ENCODE assay signal across 9 mouse cellular contexts in the genomic region with DNA sequence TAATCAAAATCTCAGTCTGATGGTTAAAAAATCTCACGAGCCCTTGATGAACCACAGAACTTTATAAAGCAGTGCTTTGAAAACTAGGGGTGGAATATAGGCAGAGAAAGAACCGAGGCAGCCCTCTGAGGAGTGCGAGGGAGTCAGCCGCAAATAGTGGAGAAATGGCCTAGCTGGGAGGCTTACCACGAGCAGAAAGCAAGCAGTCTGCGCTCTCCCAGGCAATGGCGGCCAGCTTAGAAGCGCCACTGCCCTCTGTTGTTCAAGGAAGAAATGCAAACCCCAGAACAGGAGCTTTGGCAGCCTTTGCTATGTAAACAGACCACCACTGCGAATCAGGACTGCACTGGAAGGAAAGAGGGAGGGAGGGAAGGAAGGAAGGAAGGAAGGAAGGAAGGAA.
DNase-seq lines count a peak whose midpoint lies in the region; ATAC-seq and TF ChIP-seq lines count a peak whose summit lies in the region.
"Had no signal": no experiment of that assay in that cellular context is flagged by ENCODE, and none has a peak within 500 bp of the region (broad histone marks: within the 10 kb centered on the region; RNA-seq: fewer than 3 reads in every experiment).

No protein-coding gene starts in this region.

- H3K79me2 ChIP-seq in C2C12 (ENCODE audit: control insufficient read depth, insufficient read depth) = no peaks in the 10 kb centered on the region

- H3K4me1 ChIP-seq in forebrain, embryonic 15.5 days = peaks cover 8% of the 10 kb centered on the region; the same call in 1 of the 2 replicates
- no peaks in the 10 kb centered on the region for H3K4me1 ChIP-seq in thymus, adult 2 months (replicated peaks; ENCODE audit: control insufficient read depth, insufficient read depth, low read length)
- H3K4me1 ChIP-seq: limb, embryonic 13.5 days had no signal

- no peak for TF ChIP-seq POLR2A in thymus, adult 2 months (IDR thresholded peaks at IDR 0.05; ENCODE audit: control insufficient read depth, extremely low read depth, insufficient read depth, low read length, poor library complexity)

- peak; percentile 61 for DNase-seq in adrenal gland, postnatal 25 days
- peak; percentile 69 for DNase-seq in heart, postnatal 4 days
- DNase-seq in layer of hippocampus, adult 8-10 months (ENCODE audit: low spot score in 2 of 2) = peak; percentile 9 to 31
- DNase-seq in lung, postnatal 25 days (ENCODE audit: low spot score) = peak; percentile 17
- DNase-seq in right cerebral cortex, postnatal 25 days = peak; percentile 62
- no peak for DNase-seq in thymus, adult 2 months

- no peaks in the 10 kb centered on the region for H3K27me3 ChIP-seq in C2C12 (ENCODE audit: control insufficient read depth, insufficient read depth, insufficient read length)
- peaks cover 37% of the 10 kb centered on the region; the same call in 1 of the 2 replicates for H3K27me3 ChIP-seq in forebrain, embryonic 15.5 days
- H3K27me3 ChIP-seq in thymus, adult 2 months (ENCODE audit: control insufficient read depth, insufficient read depth, low read length) = no peaks in the 10 kb centered on the region

- H3K4me3 ChIP-seq in C2C12 (ENCODE audit: insufficient read depth, poor library complexity, severe bottlenecking) = no peak overlapping the region
- H3K4me3 ChIP-seq in forebrain, embryonic 15.5 days = no peak overlapping the region
- no peak overlapping the region for H3K4me3 ChIP-seq in thymus, adult 2 months (ENCODE audit: control insufficient read depth, insufficient read depth, low read length)
- H3K4me3 ChIP-seq: limb, embryonic 13.5 days had no signal

- 10% methylated on average over 9 of the region's 9 CpGs for WGBS in forebrain, embryonic 15.5 days
- 64% methylated on average over 9 of the region's 9 CpGs for WGBS in thymus, adult 2 months

- no peak overlapping the region for H3ac ChIP-seq in C2C12 (ENCODE audit: control insufficient read depth, insufficient read length, low read depth)

- H3K9me3 ChIP-seq in forebrain, embryonic 15.5 days = no peaks in the 10 kb centered on the region
- H3K9me3 ChIP-seq: limb, embryonic 13.5 days had no signal

- peak; percentile 17 for TF ChIP-seq CTCF in C2C12 (IDR thresholded peaks at IDR 0.05; ENCODE audit: control insufficient read depth, insufficient read depth, insufficient read length)
- no peak for TF ChIP-seq CTCF in thymus, adult 2 months (IDR thresholded peaks at IDR 0.05; ENCODE audit: borderline replicate concordance, control insufficient read depth, extremely low read depth, insufficient read depth, low read length, poor library complexity)

- no peaks in the 10 kb centered on the region for H3K79me3 ChIP-seq in C2C12 (ENCODE audit: low read depth)

- peak; percentile 75 for ATAC-seq in forebrain, embryonic 15.5 days (replicated peaks)

- H3K9ac ChIP-seq in forebrain, embryonic 15.5 days (replicated peaks) = no peak overlapping the region
- H3K9ac ChIP-seq: limb, embryonic 13.5 days had no signal

- no peak overlapping the region for H3K4me2 ChIP-seq in forebrain, embryonic 15.5 days (replicated peaks)
- H3K4me2 ChIP-seq: limb, embryonic 13.5 days had no signal

- H3K36me3 ChIP-seq in C2C12 (ENCODE audit: control insufficient read depth, insufficient read depth) = no peaks in the 10 kb centered on the region
- no peaks in the 10 kb centered on the region for H3K36me3 ChIP-seq in forebrain, embryonic 15.5 days
- H3K36me3 ChIP-seq in thymus, adult 2 months (ENCODE audit: control insufficient read depth, insufficient read depth, low read length) = no peaks in the 10 kb centered on the region
- H3K36me3 ChIP-seq: limb, embryonic 13.5 days had no signal

- no peak overlapping the region for H3K27ac ChIP-seq in forebrain, embryonic 15.5 days (replicated peaks)
- H3K27ac ChIP-seq in thymus, adult 2 months (ENCODE audit: control insufficient read depth, insufficient read depth, low read length) = no peak overlapping the region
- H3K27ac ChIP-seq: limb, embryonic 13.5 days had no signal

TF ChIP-seq in C2C12, 6 proteins besides CTCF, POLR2A, EP300 and RAD21:
- TF ChIP-seq FOSL1 (IDR thresholded peaks at IDR 0.05; ENCODE audit: insufficient read depth, low read length, poor library complexity, severe bottlenecking) (no peak), MYOD1 (IDR thresholded peaks at IDR 0.05; ENCODE audit: control insufficient read depth, insufficient read length, low read depth) (no peak)
